Mouse (Mus musculus) thymus, adult 2 months (tissue): ENCODE measurements around the gene 2810004N23Rik.

Experiments
- CTCF ChIP-seq: fragments of 200-500 bp; IDR thresholded peaks from 2 replicates; pipeline ENCODE4 v1.5.1; 2012; ENCODE audit warnings: mild to moderate bottlenecking, control low read depth, low read length, moderate library complexity, borderline replicate concordance; ENCODE audit not compliant: control insufficient read depth, poor library complexity, insufficient read depth; ENCODE audit errors: extremely low read depth
- POLR2A ChIP-seq: fragments of 200-500 bp; IDR thresholded peaks from 2 replicates; pipeline ENCODE4 v1.6.1; 2012; ENCODE audit warnings: mild to moderate bottlenecking, low read length, control low read depth, moderate library complexity; ENCODE audit not compliant: control insufficient read depth, poor library complexity, insufficient read depth; ENCODE audit errors: extremely low read depth

- TF ChIP-seq CTCF: no peak
- no peak for TF ChIP-seq POLR2A
Observed at GRCm38 (mm10) chr8:124866669-124867068, 3.7 kb upstream of the 2810004N23Rik start.
